Mouse (Mus musculus): ENCODE results near the gene Speer4f1.

GRCm38 (mm10) chr5:17439487-17440102 lies 36.3 kb upstream of the Speer4f1 start:
- TF ChIP-seq CTCF (IDR thresholded peaks at IDR 0.05; ENCODE audit: control insufficient read depth, insufficient read depth, insufficient read length), result no peak
- no peak for TF ChIP-seq MAX (IDR thresholded peaks at IDR 0.05)
- TF ChIP-seq FOSL1 (IDR thresholded peaks at IDR 0.05; ENCODE audit: insufficient read depth, low read length, poor library complexity, severe bottlenecking), result no peak
- TF ChIP-seq CEBPB (IDR thresholded peaks at IDR 0.05; ENCODE audit: low read depth), result no peak
- TF ChIP-seq MYOD1 (IDR thresholded peaks at IDR 0.05; ENCODE audit: control insufficient read depth, insufficient read length, low read depth), result no peak
- TF ChIP-seq USF1 (IDR thresholded peaks at IDR 0.05; ENCODE audit: low read depth), result no peak
- TF ChIP-seq MYOG (IDR thresholded peaks at IDR 0.05; ENCODE audit: control insufficient read depth, extremely low read depth, insufficient read length), result no peak

All from C2C12 (cell line).